Mouse (Mus musculus): ENCODE measurements around the gene Zfp618.

Gene Zfp618

GRCm38 (mm10) chr4:62965497-62966302, at the start of gene Zfp618:
TSS of gene Zfp618 (plus strand) at chr4:62965573.
- no peak for DNase-seq

GRCm38 (mm10) chr4:62917056-62917455, 48.3 kb upstream of the Zfp618 start:
- no peak for DNase-seq

- no peak for DNase-seq
Observed at GRCm38 (mm10) chr4:62933798-62934197, 31.6 kb upstream of the Zfp618 start.

GRCm38 (mm10) chr4:62935589-62936218, 29.7 kb upstream of the Zfp618 start:
- no peak for DNase-seq

- DNase-seq: no peak
Observed at GRCm38 (mm10) chr4:62941961-62942892, 23.1 kb upstream of the Zfp618 start.

- DNase-seq: no peak
Observed at GRCm38 (mm10) chr4:62944326-62944879, 21.0 kb upstream of the Zfp618 start.

- DNase-seq: no peak
Observed at GRCm38 (mm10) chr4:62963806-62964205, 1.6 kb upstream of the Zfp618 start.

GRCm38 (mm10) chr4:62964844-62965496, 403 bp upstream of the Zfp618 start:
- no peak for DNase-seq

GRCm38 (mm10) chr4:62969526-62969925, 4.2 kb downstream of the Zfp618 start:
- DNase-seq: no peak

GRCm38 (mm10) chr4:62971991-62972390, 6.6 kb downstream of the Zfp618 start:
- DNase-seq: no peak

- no peak for DNase-seq
Observed at GRCm38 (mm10) chr4:62973086-62973485, 7.7 kb downstream of the Zfp618 start.

- no peak for DNase-seq
Observed at GRCm38 (mm10) chr4:62974901-62975300, 9.5 kb downstream of the Zfp618 start.

- DNase-seq: no peak
Observed at GRCm38 (mm10) chr4:62975541-62975940, 10.2 kb downstream of the Zfp618 start.

GRCm38 (mm10) chr4:62977454-62977853, 12.1 kb downstream of the Zfp618 start:
- DNase-seq: no peak

- DNase-seq: no peak
Observed at GRCm38 (mm10) chr4:62978501-62978911, 13.1 kb downstream of the Zfp618 start.

GRCm38 (mm10) chr4:62981572-62981971, 16.2 kb downstream of the Zfp618 start:
- DNase-seq: no peak

GRCm38 (mm10) chr4:62983556-62983955, 18.2 kb downstream of the Zfp618 start:
- DNase-seq: no peak

- DNase-seq: no peak
Observed at GRCm38 (mm10) chr4:62991336-62991735, 26.0 kb downstream of the Zfp618 start.

- DNase-seq: no peak
Observed at GRCm38 (mm10) chr4:62993190-62993589, 27.8 kb downstream of the Zfp618 start.

- no peak for DNase-seq
Observed at GRCm38 (mm10) chr4:62997606-62998005, 32.2 kb downstream of the Zfp618 start.

- DNase-seq: no peak
Observed at GRCm38 (mm10) chr4:62998431-62998835, 33.1 kb downstream of the Zfp618 start.

GRCm38 (mm10) chr4:62998908-62999307, 33.5 kb downstream of the Zfp618 start:
- DNase-seq: peak; percentile 46

Data from right cerebral cortex, postnatal 14 days (tissue).